In the genomic region with DNA sequence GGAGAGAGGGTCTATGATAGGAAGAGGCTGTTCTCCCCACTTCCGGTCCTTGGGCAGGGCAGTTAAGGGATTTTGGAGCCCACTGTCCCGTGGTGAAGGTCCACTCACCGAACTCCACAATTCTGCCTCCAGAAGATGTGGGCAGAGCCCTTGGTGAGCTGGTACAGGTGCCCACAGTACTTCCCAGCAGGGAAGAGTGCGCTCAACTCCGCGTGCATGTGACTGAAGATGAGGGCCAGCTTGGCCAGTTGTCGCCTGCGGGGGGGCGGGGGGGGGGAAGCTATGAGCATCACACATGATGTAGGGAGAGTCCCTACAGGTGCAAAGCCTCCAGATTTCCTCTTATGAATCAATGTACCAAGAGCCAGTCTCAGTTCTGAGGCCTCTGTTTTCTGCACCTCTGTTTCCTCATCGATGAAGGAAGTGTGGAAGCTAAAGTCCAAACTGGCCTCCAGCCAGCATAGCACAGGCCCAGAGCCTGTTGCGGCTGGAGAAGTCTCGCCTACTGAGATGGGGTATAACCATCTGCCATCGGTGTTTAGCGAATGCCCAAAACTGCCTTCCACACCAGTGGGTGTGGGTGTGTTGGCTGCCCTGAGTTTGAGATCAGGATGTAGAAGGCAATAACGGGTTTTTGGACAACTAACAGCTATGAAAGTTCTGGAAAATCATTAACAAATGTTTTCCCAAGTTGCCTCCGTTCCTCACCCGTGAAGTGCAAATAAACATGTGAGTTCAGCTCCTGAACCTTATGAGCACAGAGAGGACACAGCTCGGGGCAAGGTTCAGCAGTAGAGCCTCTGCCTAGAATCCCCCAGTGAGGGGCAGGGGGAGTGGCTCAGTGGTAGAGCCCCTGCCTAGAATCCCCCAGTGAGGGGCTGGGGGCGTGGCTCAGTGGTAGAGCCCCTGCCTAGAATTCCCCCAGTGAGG, we compare ENCODE assay signal across 26 mouse cellular contexts. TPM values are rescaled to one million over a fixed set of nuclear protein-coding genes. Genes with fewer than 3 reads are reported as not detected.
A peak's percentile ranks its signal among the peaks of the same experiment; 100 is the strongest.
DNase-seq lines count a peak whose midpoint lies in the region; ATAC-seq and TF ChIP-seq lines count a peak whose summit lies in the region.
"Had no signal": no experiment of that assay in that cellular context is flagged by ENCODE, and none has a peak within 500 bp of the region (broad histone marks: within the 10 kb centered on the region; RNA-seq: fewer than 3 reads in every experiment).

No protein-coding gene starts in this region.

- peak; percentile 50 for DNase-seq in kidney, postnatal 14 days
- no peak for DNase-seq in kidney, adult 18-20 months
- peak; percentile 52 to 85 for DNase-seq in kidney, postnatal 25 days
- peak; percentile 63 for DNase-seq in yolk sac, embryonic 10.5 days (ENCODE audit: low spot score)
- no peak for DNase-seq in forebrain, postnatal 0 days
- DNase-seq: adrenal gland, adult 2 months; cerebellum, adult 9-10 months; heart, adult 18-20 months; heart, postnatal 36 days; lung, embryonic 14.5 days; lung, postnatal 4 days; retina, postnatal 1 day; thymus, adult 18-20 months had no signal

- H3K4me3 ChIP-seq in forebrain, postnatal 0 days (ENCODE audit: low read depth, low read length) = no peak overlapping the region
- H3K4me3 ChIP-seq: forebrain, embryonic 12.5 days; heart, embryonic 13.5 days; hindbrain, embryonic 15.5 days; midbrain, embryonic 10.5 days had no signal

- H3K9me3 ChIP-seq in forebrain, postnatal 0 days (ENCODE audit: low read length) = no peaks in the 10 kb centered on the region
- H3K9me3 ChIP-seq: forebrain, embryonic 12.5 days; heart, embryonic 13.5 days; hindbrain, embryonic 15.5 days; midbrain, embryonic 10.5 days had no signal

- no peak overlapping the region for H3K4me2 ChIP-seq in forebrain, postnatal 0 days (ENCODE audit: low read depth)
- H3K4me2 ChIP-seq: forebrain, embryonic 12.5 days; heart, embryonic 13.5 days; hindbrain, embryonic 15.5 days; lung, embryonic 14.5 days had no signal

- no peaks in the 10 kb centered on the region for H3K4me1 ChIP-seq in forebrain, postnatal 0 days (ENCODE audit: insufficient read depth)

- H3K27me3 ChIP-seq in forebrain, postnatal 0 days (ENCODE audit: insufficient read depth, low read length) = peaks cover 14% of the 10 kb centered on the region

- H3K27ac ChIP-seq in forebrain, postnatal 0 days (ENCODE audit: low read depth, low read length) = no peak overlapping the region
- H3K27ac ChIP-seq: forebrain, embryonic 12.5 days; heart, embryonic 13.5 days; hindbrain, embryonic 15.5 days; midbrain, embryonic 10.5 days had no signal

- 87% methylated on average over 19 of the region's 19 CpGs for WGBS in forebrain, postnatal 0 days

- no peaks in the 10 kb centered on the region for H3K36me3 ChIP-seq in forebrain, postnatal 0 days (ENCODE audit: insufficient read depth)
- H3K36me3 ChIP-seq: forebrain, embryonic 12.5 days; heart, embryonic 13.5 days; hindbrain, embryonic 15.5 days; midbrain, embryonic 10.5 days had no signal

- no peak for TF ChIP-seq CTCF in forebrain, postnatal 0 days (IDR thresholded peaks at IDR 0.05; ENCODE audit: low read depth)

- ATAC-seq in granulocyte monocyte progenitor cell, adult 5-6 weeks (replicated peaks; ENCODE audit: poor library complexity, severe bottlenecking) = 0 out of 2 replicates have a peak, but pooled peaks have one; percentile 8
- no peak for ATAC-seq in inflammation-experienced regulatory T-cells, adult 6 months
- no peak for ATAC-seq in forebrain, postnatal 0 days

- no peak overlapping the region for H3K9ac ChIP-seq in forebrain, postnatal 0 days
- H3K9ac ChIP-seq: forebrain, embryonic 12.5 days; heart, embryonic 13.5 days; hindbrain, embryonic 15.5 days; lung, embryonic 14.5 days had no signal

RNA-seq across cellular contexts. Expression of gene Cblc, which starts 3.6 kb away (rescaled TPM):
- not detected in 2 replicates for total RNA-seq in granulocyte monocyte progenitor cell, adult 5-6 weeks (2014; fragmentation: Nextera tagmentation)
- not detected in 2 replicates for total RNA-seq in granulocyte monocyte progenitor cell, adult 5-6 weeks (2017)
- polyA plus RNA-seq in inflammation-experienced regulatory T-cells, adult 6 months (2017; shearing (Covaris generic)) = under 1 TPM in 1 of 3 experiments, not detected in 2; 0.68 TPM
- total RNA-seq in forebrain, postnatal 0 days (2014; rRNA removed) = 0.38 and 1.1 TPM in 2 replicates
- polyA plus RNA-seq in forebrain, postnatal 0 days (2015; fragmentation: Nextera tagmentation; extraction: Ambion mirVana) = 0.67 and 0.84 TPM in 2 replicates
- total RNA-seq: adrenal gland, adult 2 months; common myeloid progenitor, adult 5-6 weeks; gastrocnemius, adult 8-10 months; layer of hippocampus, adult 18-20 months; layer of hippocampus, postnatal 25 days; left cerebral cortex, postnatal 25 days had no signal
- polyA plus RNA-seq: adrenal gland, adult 2 months; frontal cortex, adult 2 months; hindbrain, embryonic 15.5 days had no signal

RNA-seq across cellular contexts. Expression of gene Bcam, which starts 22.1 kb away (rescaled TPM):
- not detected in 2 replicates for total RNA-seq in granulocyte monocyte progenitor cell, adult 5-6 weeks (2014; fragmentation: Nextera tagmentation)
- total RNA-seq in granulocyte monocyte progenitor cell, adult 5-6 weeks (2017) = not detected in 2 replicates
- 1 to 10 TPM; 1.1 to 2.3 (median 1.2) TPM for polyA plus RNA-seq in inflammation-experienced regulatory T-cells, adult 6 months (2017; shearing (Covaris generic))
- total RNA-seq in forebrain, postnatal 0 days (2014; rRNA removed) = 12.2 and 19.5 TPM in 2 replicates
- 10.9 and 12.7 TPM in 2 replicates for polyA plus RNA-seq in forebrain, postnatal 0 days (2015; fragmentation: Nextera tagmentation; extraction: Ambion mirVana)

RNA-seq across cellular contexts. Expression of gene Bcl3, which starts 29.6 kb away (rescaled TPM):
- total RNA-seq in granulocyte monocyte progenitor cell, adult 5-6 weeks (2014; fragmentation: Nextera tagmentation) = 7.5 and 8.5 TPM in 2 replicates
- total RNA-seq in granulocyte monocyte progenitor cell, adult 5-6 weeks (2017) = 0.57 and 1.0 TPM in 2 replicates
- 10 to 100 TPM; 13.6 to 19.9 (median 18.5) TPM for polyA plus RNA-seq in inflammation-experienced regulatory T-cells, adult 6 months (2017; shearing (Covaris generic))
- total RNA-seq in forebrain, postnatal 0 days (2014; rRNA removed) = 0.43 and 0.77 TPM in 2 replicates
- 0.28 and 0.86 TPM in 2 replicates for polyA plus RNA-seq in forebrain, postnatal 0 days (2015; fragmentation: Nextera tagmentation; extraction: Ambion mirVana)

RNA-seq across cellular contexts. Expression of gene Nectin2, which starts 42.7 kb away (rescaled TPM):
- 1.7 and 2.0 TPM in 2 replicates for total RNA-seq in granulocyte monocyte progenitor cell, adult 5-6 weeks (2014; fragmentation: Nextera tagmentation)
- total RNA-seq in granulocyte monocyte progenitor cell, adult 5-6 weeks (2017) = 1.6 and 1.8 TPM in 2 replicates
- 1 to 10 TPM in 1 of 3 experiments, under 1 TPM in 1, not detected in 1; 0.13 to 1.0 TPM for polyA plus RNA-seq in inflammation-experienced regulatory T-cells, adult 6 months (2017; shearing (Covaris generic))
- total RNA-seq in forebrain, postnatal 0 days (2014; rRNA removed) = 44.2 and 44.7 TPM in 2 replicates
- polyA plus RNA-seq in forebrain, postnatal 0 days (2015; fragmentation: Nextera tagmentation; extraction: Ambion mirVana) = 47.2 and 48.7 TPM in 2 replicates

RNA-seq across cellular contexts. Expression of gene Gm19345, which starts 58.8 kb away (rescaled TPM):
- total RNA-seq in granulocyte monocyte progenitor cell, adult 5-6 weeks (2014; fragmentation: Nextera tagmentation) = not detected in 2 replicates
- not detected in 2 replicates for total RNA-seq in granulocyte monocyte progenitor cell, adult 5-6 weeks (2017)
- polyA plus RNA-seq in inflammation-experienced regulatory T-cells, adult 6 months (2017; shearing (Covaris generic)) = not detected
- 32.4 and 33.3 TPM in 2 replicates for total RNA-seq in forebrain, postnatal 0 days (2014; rRNA removed)
- polyA plus RNA-seq in forebrain, postnatal 0 days (2015; fragmentation: Nextera tagmentation; extraction: Ambion mirVana) = 14.6 and 16.4 TPM in 2 replicates
- total RNA-seq: common myeloid progenitor, adult 5-6 weeks; gastrocnemius, adult 8-10 months; heart, adult 18-20 months; heart, postnatal 36 days had no signal
- polyA plus RNA-seq: embryonic facial prominence, embryonic 11.5 days; heart, embryonic 13.5 days; lung, embryonic 14.5 days; midbrain, embryonic 10.5 days had no signal

Comparison
In these comparisons a context has a peak if more than half of its experiments do, and no peak if none do; other contexts are left out.
1. DNase-seq: peak in kidney, postnatal 14 days (single experiment), kidney, postnatal 25 days (2 of 2) and yolk sac, embryonic 10.5 days (single experiment); none in kidney, adult 18-20 months (single experiment) and forebrain, postnatal 0 days (single experiment).
2. RNA of gene Bcam, which starts 22.1 kb away (total RNA-seq): 12.2 to 19.5 TPM in forebrain, postnatal 0 days; not detected in granulocyte monocyte progenitor cell, adult 5-6 weeks; every median in the first group is over 10 times any median in the second.